Mouse (Mus musculus): ENCODE measurements at regions not wholly inside any gene's neighbourhood (a gene's known extent, or its start where the extent isn't known, plus 50 kb on each side); places are given as distances from the start of the nearest gene placed in this dataset.

DNA sequence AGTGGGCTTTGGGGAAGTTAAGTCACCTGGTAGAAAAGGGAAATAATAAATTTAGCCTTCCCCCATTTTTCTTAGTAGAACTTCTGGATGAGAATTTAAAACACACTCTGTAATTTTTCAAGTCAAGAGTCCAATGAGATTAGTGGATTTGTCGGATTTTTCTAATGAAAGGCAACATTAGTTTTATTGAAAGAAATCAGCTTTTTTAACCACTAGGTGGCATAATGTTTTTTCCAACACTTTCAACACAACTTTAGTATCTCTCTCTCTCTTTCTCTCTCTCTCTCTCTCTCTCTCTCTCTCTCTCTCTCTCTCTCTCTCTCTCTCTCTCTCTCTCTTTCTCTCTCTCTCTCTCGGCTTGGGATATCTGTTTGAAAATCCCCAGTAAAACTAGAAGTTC lies 173.7 kb downstream of the Fbxo8 start:
- no peaks in the 10 kb centered on the region for H3K9me3 ChIP-seq (ENCODE audit: control insufficient read depth, low read length)
- H3K36me3 ChIP-seq (ENCODE audit: control insufficient read depth, insufficient read depth, low read length): no peaks in the 10 kb centered on the region
- no peak overlapping the region for H3K27ac ChIP-seq (replicated peaks; ENCODE audit: low read depth, low read length)
- H3K4me1 ChIP-seq (ENCODE audit: control insufficient read depth, insufficient read depth, low read length): no peaks in the 10 kb centered on the region
- H3K27me3 ChIP-seq (ENCODE audit: control insufficient read depth, insufficient read depth, low read length): no peaks in the 10 kb centered on the region
- no peak overlapping the region for H3K4me2 ChIP-seq (ENCODE audit: low read length)
- H3K9ac ChIP-seq (replicated peaks; ENCODE audit: low read length): no peak overlapping the region
- 85% methylated on average over 2 of the region's 2 CpGs for WGBS
- DNase-seq: no peak
- H3K4me3 ChIP-seq (replicated peaks; ENCODE audit: low read depth, low read length): no peak overlapping the region
- no peak for ATAC-seq (ENCODE audit: low FRiP score, low TSS enrichment)

DNA sequence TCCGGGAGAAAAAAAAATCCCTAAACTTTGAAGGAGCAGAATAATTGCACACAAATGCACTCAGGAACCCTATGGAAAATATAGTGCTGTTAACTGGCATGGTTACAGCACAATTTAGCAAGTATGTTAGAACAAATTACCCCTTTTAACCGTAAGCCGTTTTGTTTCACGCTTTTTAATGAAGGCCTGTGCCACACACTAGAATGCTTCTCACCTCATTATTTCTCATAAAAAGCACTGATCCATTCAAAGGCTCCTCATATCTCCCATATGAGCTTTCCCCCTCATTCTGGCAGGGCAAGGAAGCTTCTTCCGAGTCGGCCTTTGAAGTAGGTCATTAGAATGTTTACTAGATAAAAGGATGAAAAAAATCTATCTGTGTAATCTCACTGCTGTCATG lies 182.4 kb downstream of the Fbxo8 start:
- Histone ChIP-seq H3K4me2 (ENCODE audit: low read length) (no peak overlapping the region), H3K36me3 (ENCODE audit: control insufficient read depth, insufficient read depth, low read length) (no peaks in the 10 kb centered on the region), H3K4me1 (ENCODE audit: control insufficient read depth, insufficient read depth, low read length) (no peaks in the 10 kb centered on the region), H3K4me3 (replicated peaks; ENCODE audit: low read depth, low read length) (no peak overlapping the region), H3K27ac (replicated peaks; ENCODE audit: low read depth, low read length) (no peak overlapping the region), H3K9me3 (ENCODE audit: control insufficient read depth, low read length) (no peaks in the 10 kb centered on the region), H3K9ac (replicated peaks; ENCODE audit: low read length) (no peak overlapping the region), H3K27me3 (ENCODE audit: control insufficient read depth, insufficient read depth, low read length) (no peaks in the 10 kb centered on the region)
- DNase-seq (no peak), ATAC-seq (ENCODE audit: low FRiP score, low TSS enrichment) (no peak)
- 70% methylated on average over 6 of the region's 6 CpGs for WGBS

DNA sequence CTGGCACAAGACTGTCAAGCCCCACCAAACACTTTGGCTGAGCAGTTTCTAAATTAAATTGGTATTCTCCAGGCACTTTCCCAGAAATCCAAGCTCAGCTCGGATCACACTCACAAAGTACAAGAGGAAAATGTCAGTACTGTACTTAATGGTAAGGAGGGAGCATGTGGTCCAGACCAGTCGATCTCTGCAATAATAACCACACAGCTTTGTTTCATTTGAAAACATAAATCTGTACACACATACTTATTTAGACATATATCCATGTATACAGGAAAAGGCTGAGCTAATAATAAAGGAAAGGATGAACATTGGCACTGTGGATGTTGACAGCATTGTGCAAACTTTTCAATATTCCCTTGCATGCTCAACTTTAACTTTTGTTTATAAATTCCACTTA lies 184.1 kb downstream of the Fbxo8 start:
- no peak for DNase-seq
- H3K9me3 ChIP-seq (ENCODE audit: control insufficient read depth, low read length): no peaks in the 10 kb centered on the region
- no peaks in the 10 kb centered on the region for H3K27me3 ChIP-seq (ENCODE audit: control insufficient read depth, insufficient read depth, low read length)
- ATAC-seq (ENCODE audit: low FRiP score, low TSS enrichment): no peak
- WGBS: 85% methylated on average over 2 of the region's 2 CpGs
- H3K4me3 ChIP-seq (replicated peaks; ENCODE audit: low read depth, low read length): no peak overlapping the region
- no peaks in the 10 kb centered on the region for H3K36me3 ChIP-seq (ENCODE audit: control insufficient read depth, insufficient read depth, low read length)
- H3K27ac ChIP-seq (replicated peaks; ENCODE audit: low read depth, low read length): no peak overlapping the region
- H3K4me2 ChIP-seq (ENCODE audit: low read length): no peak overlapping the region
- no peak overlapping the region for H3K9ac ChIP-seq (replicated peaks; ENCODE audit: low read length)
- no peaks in the 10 kb centered on the region for H3K4me1 ChIP-seq (ENCODE audit: control insufficient read depth, insufficient read depth, low read length)

DNA sequence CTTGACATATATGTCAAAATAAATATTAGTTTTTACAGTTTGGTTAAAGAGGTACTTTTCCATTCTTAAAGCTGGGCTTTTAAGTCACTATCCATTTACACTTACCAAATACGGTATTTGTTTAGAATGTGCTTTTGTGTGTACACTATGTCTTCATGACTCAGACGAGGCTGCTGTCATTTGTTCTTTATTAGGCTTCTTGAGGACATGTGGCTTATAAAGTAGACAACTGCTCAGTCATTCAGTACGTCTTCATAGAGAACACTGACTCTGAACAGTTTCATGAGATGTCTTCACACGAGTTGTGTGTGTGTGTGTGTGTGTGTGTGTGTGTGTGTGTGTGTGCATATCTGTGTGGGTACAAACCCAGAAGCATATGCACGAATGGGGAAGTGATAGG lies 216.1 kb downstream of the Fbxo8 start:
- 77% methylated on average over 5 of the region's 5 CpGs for WGBS
- no peaks in the 10 kb centered on the region for H3K9me3 ChIP-seq (ENCODE audit: control insufficient read depth, low read length)
- no peaks in the 10 kb centered on the region for H3K4me1 ChIP-seq (ENCODE audit: control insufficient read depth, insufficient read depth, low read length)
- ATAC-seq (ENCODE audit: low FRiP score, low TSS enrichment) (no peak), DNase-seq (no peak)
- H3K27me3 ChIP-seq (ENCODE audit: control insufficient read depth, insufficient read depth, low read length): no peaks in the 10 kb centered on the region
- H3K4me2 ChIP-seq (ENCODE audit: low read length): no peak overlapping the region
- H3K4me3 ChIP-seq (replicated peaks; ENCODE audit: low read depth, low read length): no peak overlapping the region
- H3K9ac ChIP-seq (replicated peaks; ENCODE audit: low read length): no peak overlapping the region
- no peak overlapping the region for H3K27ac ChIP-seq (replicated peaks; ENCODE audit: low read depth, low read length)
- H3K36me3 ChIP-seq (ENCODE audit: control insufficient read depth, insufficient read depth, low read length): no peaks in the 10 kb centered on the region

DNA sequence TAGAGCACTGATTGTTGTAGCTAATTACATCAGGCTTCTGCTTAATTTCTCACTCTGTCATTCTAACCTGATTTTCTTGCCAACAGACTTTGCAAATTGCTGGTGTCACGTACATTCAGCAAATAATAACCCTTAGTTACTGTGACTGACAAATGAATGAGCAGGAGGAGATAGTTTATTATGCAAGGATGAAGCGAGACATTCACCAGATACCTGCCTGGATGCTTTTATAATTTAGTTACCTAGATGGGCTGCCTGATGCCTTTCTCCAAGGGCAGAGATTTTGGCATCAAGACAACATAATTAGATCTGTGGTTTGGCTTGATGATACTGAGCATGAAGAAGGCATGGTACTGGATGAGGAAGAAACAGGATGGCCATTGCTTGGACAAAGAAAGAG lies 233.6 kb downstream of the Fbxo8 start:
- Histone ChIP-seq H3K27me3 (ENCODE audit: control insufficient read depth, insufficient read depth, low read length) (no peaks in the 10 kb centered on the region), H3K4me2 (ENCODE audit: low read length) (no peak overlapping the region), H3K9me3 (ENCODE audit: control insufficient read depth, low read length) (no peaks in the 10 kb centered on the region), H3K4me1 (ENCODE audit: control insufficient read depth, insufficient read depth, low read length) (no peaks in the 10 kb centered on the region), H3K4me3 (replicated peaks; ENCODE audit: low read depth, low read length) (no peak overlapping the region), H3K27ac (replicated peaks; ENCODE audit: low read depth, low read length) (no peak overlapping the region), H3K36me3 (ENCODE audit: control insufficient read depth, insufficient read depth, low read length) (no peaks in the 10 kb centered on the region), H3K9ac (replicated peaks; ENCODE audit: low read length) (no peak overlapping the region)
- DNase-seq: no peak
- ATAC-seq (ENCODE audit: low FRiP score, low TSS enrichment): no peak
- WGBS: 71% methylated on average over 2 of the region's 2 CpGs

DNA sequence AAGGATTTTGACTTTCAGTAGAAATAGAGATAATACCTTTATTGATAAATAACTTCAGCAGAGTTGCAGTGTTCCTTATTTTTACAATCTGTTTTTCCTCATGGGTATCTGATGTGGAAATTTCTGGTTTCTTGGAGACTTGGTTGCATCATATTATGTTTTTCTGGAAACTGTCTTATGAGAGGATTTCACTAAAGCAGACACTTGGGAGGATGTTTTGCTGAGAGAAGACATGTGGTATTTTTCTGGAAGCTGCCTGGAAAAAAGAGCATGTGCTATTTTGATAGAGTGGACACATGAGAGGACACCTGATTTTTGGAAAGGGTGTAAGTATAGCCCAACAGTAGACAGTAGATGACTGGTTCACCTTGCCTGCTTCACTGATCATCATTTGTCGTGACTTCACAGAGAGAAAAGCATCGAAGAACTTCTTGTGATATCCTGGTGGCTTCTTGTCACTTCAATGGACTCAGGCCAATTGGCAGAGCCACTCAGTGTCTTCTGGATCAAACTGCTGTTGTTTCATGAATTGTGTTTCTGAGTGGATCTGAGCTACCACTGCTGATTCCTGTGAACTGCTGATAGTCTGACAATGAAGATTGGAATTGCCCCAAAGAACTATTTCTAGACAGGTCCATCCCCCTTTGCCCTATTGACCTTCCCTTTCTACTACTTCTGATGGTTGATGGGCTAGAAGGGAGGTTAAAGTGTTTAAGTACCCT lies 238.8 kb downstream of the Fbxo8 start:
- DNase-seq (no peak), ATAC-seq (ENCODE audit: low FRiP score, low TSS enrichment) (no peak)
- 86% methylated on average over 2 of the region's 2 CpGs for WGBS
- Histone ChIP-seq H3K27me3 (ENCODE audit: control insufficient read depth, insufficient read depth, low read length) (no peaks in the 10 kb centered on the region), H3K9ac (replicated peaks; ENCODE audit: low read length) (no peak overlapping the region), H3K9me3 (ENCODE audit: control insufficient read depth, low read length) (no peaks in the 10 kb centered on the region), H3K4me3 (replicated peaks; ENCODE audit: low read depth, low read length) (no peak overlapping the region), H3K36me3 (ENCODE audit: control insufficient read depth, insufficient read depth, low read length) (no peaks in the 10 kb centered on the region), H3K4me1 (ENCODE audit: control insufficient read depth, insufficient read depth, low read length) (no peaks in the 10 kb centered on the region), H3K4me2 (ENCODE audit: low read length) (no peak overlapping the region), H3K27ac (replicated peaks; ENCODE audit: low read depth, low read length) (no peak overlapping the region)

DNA sequence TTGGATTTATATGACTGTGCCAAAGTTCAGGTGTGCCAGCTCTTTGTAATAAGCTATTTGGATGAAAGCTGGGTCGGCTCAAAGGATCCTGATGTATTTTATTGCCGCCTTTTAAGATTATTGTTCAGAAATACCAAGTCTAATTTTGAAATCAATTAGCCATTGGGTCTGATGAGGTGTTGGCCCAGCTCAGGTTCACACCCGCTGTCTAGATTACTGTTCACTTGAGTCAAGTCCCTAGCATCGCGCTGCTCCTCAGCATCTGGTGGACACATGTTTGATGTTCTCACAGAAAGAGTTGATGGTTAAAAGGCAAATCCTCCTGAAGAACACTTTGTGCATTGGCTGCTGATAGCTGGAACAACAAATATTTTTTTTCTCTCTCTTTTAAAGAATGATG lies 281.8 kb downstream of the Fbxo8 start:
- H3K9ac ChIP-seq (replicated peaks; ENCODE audit: low read length): no peak overlapping the region
- DNase-seq (no peak), ATAC-seq (ENCODE audit: low FRiP score, low TSS enrichment) (no peak)
- no peak overlapping the region for H3K4me3 ChIP-seq (replicated peaks; ENCODE audit: low read depth, low read length)
- no peak overlapping the region for H3K4me2 ChIP-seq (ENCODE audit: low read length)
- H3K4me1 ChIP-seq (ENCODE audit: control insufficient read depth, insufficient read depth, low read length): no peaks in the 10 kb centered on the region
- no peaks in the 10 kb centered on the region for H3K27me3 ChIP-seq (ENCODE audit: control insufficient read depth, insufficient read depth, low read length)
- H3K36me3 ChIP-seq (ENCODE audit: control insufficient read depth, insufficient read depth, low read length): no peaks in the 10 kb centered on the region
- WGBS: 94% methylated on average over 5 of the region's 5 CpGs
- H3K27ac ChIP-seq (replicated peaks; ENCODE audit: low read depth, low read length): no peak overlapping the region
- no peaks in the 10 kb centered on the region for H3K9me3 ChIP-seq (ENCODE audit: control insufficient read depth, low read length)

DNA sequence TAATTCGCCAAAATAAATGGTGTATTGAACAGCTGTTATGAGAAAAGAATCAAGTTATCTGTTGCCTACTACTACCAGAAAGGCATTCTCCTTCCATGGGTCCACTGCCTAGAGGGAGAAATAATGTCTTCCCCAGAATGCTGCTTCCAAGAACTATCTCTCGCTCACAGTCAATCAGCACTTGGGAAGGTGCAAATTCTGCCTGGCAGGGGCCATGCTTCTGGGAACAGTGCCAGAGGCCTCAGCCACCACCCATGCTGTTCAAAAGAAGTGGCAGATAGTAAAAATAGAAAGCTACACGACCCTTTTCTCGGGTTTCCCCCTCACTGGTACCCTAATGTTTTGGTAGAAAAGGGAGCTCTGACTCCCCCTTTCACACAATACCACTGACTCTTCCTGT lies 282.2 kb downstream of the Fbxo8 start:
- WGBS: 54% methylated on average over 4 of the region's 4 CpGs
- DNase-seq (no peak), ATAC-seq (ENCODE audit: low FRiP score, low TSS enrichment) (no peak)

DNA sequence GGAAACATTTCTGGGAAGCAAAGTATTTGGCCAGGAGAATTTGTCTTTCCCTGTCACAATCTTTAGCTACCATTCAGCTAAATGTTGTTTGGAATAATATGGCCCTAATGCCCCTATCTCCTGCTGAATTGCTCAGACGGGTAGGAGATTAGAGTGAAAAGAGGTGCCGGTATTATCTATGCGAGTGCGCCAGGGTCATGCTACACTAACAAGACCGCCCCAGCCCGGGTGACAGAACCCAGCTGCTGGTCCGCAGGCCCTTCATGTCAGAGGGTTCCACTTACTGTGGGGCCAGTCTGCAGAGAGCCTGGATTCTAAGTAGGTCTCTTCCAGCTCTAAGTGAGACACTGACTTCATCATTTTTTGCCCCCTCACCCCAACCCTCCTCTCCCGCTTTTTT lies 332.6 kb downstream of the Fbxo8 start:
- Histone ChIP-seq H3K4me3 (replicated peaks; ENCODE audit: low read depth, low read length) (no peak overlapping the region), H3K4me1 (ENCODE audit: control insufficient read depth, insufficient read depth, low read length) (no peaks in the 10 kb centered on the region)
- WGBS: 46% methylated on average over 8 of the region's 8 CpGs

More for the DNA sequence above, 282.2 kb downstream of the Fbxo8 start:
- Histone ChIP-seq H3K4me3 (replicated peaks; ENCODE audit: low read depth, low read length) (no peak overlapping the region), H3K4me1 (ENCODE audit: control insufficient read depth, insufficient read depth, low read length) (no peaks in the 10 kb centered on the region), H3K4me2 (ENCODE audit: low read length) (no peak overlapping the region), H3K27me3 (ENCODE audit: control insufficient read depth, insufficient read depth, low read length) (no peaks in the 10 kb centered on the region), H3K27ac (replicated peaks; ENCODE audit: low read depth, low read length) (no peak overlapping the region), H3K9me3 (ENCODE audit: control insufficient read depth, low read length) (no peaks in the 10 kb centered on the region), H3K9ac (replicated peaks; ENCODE audit: low read length) (no peak overlapping the region), H3K36me3 (ENCODE audit: control insufficient read depth, insufficient read depth, low read length) (no peaks in the 10 kb centered on the region)

More for the DNA sequence above, 332.6 kb downstream of the Fbxo8 start:
- Histone ChIP-seq H3K9ac (replicated peaks; ENCODE audit: low read length) (no peak overlapping the region), H3K9me3 (ENCODE audit: control insufficient read depth, low read length) (no peaks in the 10 kb centered on the region), H3K27ac (replicated peaks; ENCODE audit: low read depth, low read length) (no peak overlapping the region), H3K36me3 (ENCODE audit: control insufficient read depth, insufficient read depth, low read length) (no peaks in the 10 kb centered on the region), H3K27me3 (ENCODE audit: control insufficient read depth, insufficient read depth, low read length) (no peaks in the 10 kb centered on the region), H3K4me2 (ENCODE audit: low read length) (no peak overlapping the region)
- DNase-seq (no peak), ATAC-seq (ENCODE audit: low FRiP score, low TSS enrichment) (no peak)

All from midbrain, embryonic 14.5 days (tissue).